8 mouse cellular contexts compared by ENCODE assay signal in the genomic region with DNA sequence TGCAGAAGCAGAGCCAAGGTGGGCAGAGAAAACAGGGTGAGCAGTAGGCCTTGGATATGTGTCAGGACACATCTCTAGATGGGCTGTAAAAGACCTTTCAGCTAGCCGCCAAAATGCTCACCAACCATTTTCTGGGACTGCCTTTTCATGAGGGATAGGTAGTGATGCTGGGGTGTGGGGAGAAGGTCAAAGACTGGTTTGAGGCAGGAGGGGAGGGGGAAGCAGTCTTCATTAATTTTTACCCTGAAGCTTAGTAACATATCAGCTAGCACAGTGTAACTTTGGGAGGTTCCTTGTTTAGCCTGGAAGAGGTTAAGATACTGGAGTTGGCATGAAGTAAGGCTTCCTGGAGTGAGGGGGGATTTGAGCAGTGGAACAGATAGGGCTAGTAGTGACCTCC. TPM values are rescaled to one million over a fixed set of nuclear protein-coding genes. Genes with fewer than 3 reads are reported as not detected.
DNase-seq lines count a peak whose midpoint lies in the region; ATAC-seq lines count a peak whose summit lies in the region.

No protein-coding gene starts in this region.

- no peaks in the 10 kb centered on the region for H3K27me3 ChIP-seq in heart, embryonic 11.5 days (ENCODE audit: control insufficient read depth, insufficient read depth, low read length)
- H3K27me3 ChIP-seq in forebrain, embryonic 12.5 days: 0 out of 2 replicates have a peak, but pooled peaks cover 3% of the 10 kb centered on the region
- H3K27me3 ChIP-seq in kidney, embryonic 16.5 days (ENCODE audit: insufficient read depth, low read length): no peaks in the 10 kb centered on the region
- no peaks in the 10 kb centered on the region for H3K27me3 ChIP-seq in midbrain, embryonic 13.5 days

- H3K4me3 ChIP-seq in heart, embryonic 11.5 days (ENCODE audit: low read depth, low read length): no peak overlapping the region
- 0 out of 2 replicates have a peak overlapping the region, but pooled peaks have one; percentile 56 for H3K4me3 ChIP-seq in forebrain, embryonic 12.5 days (replicated peaks)
- peak overlapping the region; percentile 52 for H3K4me3 ChIP-seq in kidney, embryonic 16.5 days (ENCODE audit: low read length)
- peak overlapping the region; percentile 66 for H3K4me3 ChIP-seq in midbrain, embryonic 13.5 days (replicated peaks)

- peaks cover 7% of the 10 kb centered on the region; the same call in 1 of the 2 replicates for H3K4me1 ChIP-seq in heart, embryonic 11.5 days (ENCODE audit: control insufficient read depth, insufficient read depth, low read length)
- H3K4me1 ChIP-seq in forebrain, embryonic 12.5 days: peaks cover 21% of the 10 kb centered on the region
- peaks cover 19% of the 10 kb centered on the region for H3K4me1 ChIP-seq in kidney, embryonic 16.5 days (ENCODE audit: insufficient read depth, low read length)
- peaks cover 17% of the 10 kb centered on the region for H3K4me1 ChIP-seq in midbrain, embryonic 13.5 days (replicated peaks)

- no peaks in the 10 kb centered on the region for H3K36me3 ChIP-seq in heart, embryonic 11.5 days (ENCODE audit: control insufficient read depth, insufficient read depth, low read length)
- no peaks in the 10 kb centered on the region for H3K36me3 ChIP-seq in forebrain, embryonic 12.5 days (replicated peaks)
- H3K36me3 ChIP-seq in kidney, embryonic 16.5 days (ENCODE audit: insufficient read depth, low read length): no peaks in the 10 kb centered on the region
- no peaks in the 10 kb centered on the region for H3K36me3 ChIP-seq in midbrain, embryonic 13.5 days

- ATAC-seq in heart, embryonic 11.5 days (replicated peaks; ENCODE audit: insufficient number of reproducible peaks, low FRiP score, low TSS enrichment): no peak
- no peak for ATAC-seq in forebrain, embryonic 12.5 days (ENCODE audit: low FRiP score)
- peak; percentile 5; the same call in 1 of the 2 replicates for ATAC-seq in kidney, embryonic 16.5 days (ENCODE audit: low FRiP score, low TSS enrichment)
- no peak for ATAC-seq in midbrain, embryonic 13.5 days

- H3K9me3 ChIP-seq in heart, embryonic 11.5 days (replicated peaks; ENCODE audit: control insufficient read depth, low read length): no peaks in the 10 kb centered on the region
- no peaks in the 10 kb centered on the region for H3K9me3 ChIP-seq in forebrain, embryonic 12.5 days
- no peaks in the 10 kb centered on the region for H3K9me3 ChIP-seq in kidney, embryonic 16.5 days (ENCODE audit: low read length)
- H3K9me3 ChIP-seq in midbrain, embryonic 13.5 days: no peaks in the 10 kb centered on the region

- WGBS in heart, embryonic 11.5 days (ENCODE audit: insufficient replicate concordance): 74% methylated on average over 1 of the region's 1 CpGs
- WGBS in forebrain, embryonic 12.5 days: 65% methylated on average over 1 of the region's 1 CpGs
- 54% methylated on average over 1 of the region's 1 CpGs for WGBS in kidney, embryonic 16.5 days
- WGBS in midbrain, embryonic 13.5 days: 76% methylated on average over 1 of the region's 1 CpGs

- DNase-seq in heart, adult 18-20 months: no peak
- no peak for DNase-seq in adrenal gland, adult 18-20 months (ENCODE audit: low spot score in 2 of 2)
- no peak for DNase-seq in MN1 (ENCODE audit: low spot score)
- no peak for DNase-seq in right cerebral cortex, postnatal 4 days

- no peak overlapping the region for H3K9ac ChIP-seq in heart, embryonic 11.5 days (ENCODE audit: low read depth, low read length)
- H3K9ac ChIP-seq in forebrain, embryonic 12.5 days: no peak overlapping the region
- peak overlapping the region; percentile 66 for H3K9ac ChIP-seq in kidney, embryonic 16.5 days (replicated peaks; ENCODE audit: low read length)
- no peak overlapping the region for H3K9ac ChIP-seq in midbrain, embryonic 13.5 days (replicated peaks)

- peak overlapping the region; percentile 85; the same call in 1 of the 2 replicates for H3K4me2 ChIP-seq in heart, embryonic 11.5 days
- peak overlapping the region; percentile 88; the same call in 1 of the 2 replicates for H3K4me2 ChIP-seq in forebrain, embryonic 12.5 days
- peak overlapping the region; percentile 59 for H3K4me2 ChIP-seq in kidney, embryonic 16.5 days (replicated peaks; ENCODE audit: low read depth, low read length)
- H3K4me2 ChIP-seq in midbrain, embryonic 13.5 days (replicated peaks): peak overlapping the region; percentile 90

- H3K27ac ChIP-seq in heart, embryonic 11.5 days (ENCODE audit: low read depth, low read length): no peak overlapping the region
- no peak overlapping the region for H3K27ac ChIP-seq in forebrain, embryonic 12.5 days
- H3K27ac ChIP-seq in kidney, embryonic 16.5 days (ENCODE audit: low read length): peak overlapping the region; percentile 97
- no peak overlapping the region for H3K27ac ChIP-seq in midbrain, embryonic 13.5 days

RNA-seq across cellular contexts. Expression of gene Arhgap18, which starts 21.0 kb away (rescaled TPM):
- 25.8 and 31.0 TPM in 2 replicates for polyA plus RNA-seq in heart, embryonic 11.5 days (2014; fragmentation: Nextera tagmentation; extraction: Ambion mirVana)
- total RNA-seq in heart, adult 18-20 months (2021): 10 to 100 TPM in 1 of 2 experiments, 1 to 10 TPM in 1; 9.5 to 11.6 TPM
- polyA plus RNA-seq in forebrain, embryonic 12.5 days (2016; fragmentation: Nextera tagmentation; extraction: Ambion mirVana): 17.9 and 21.7 TPM in 2 replicates
- polyA plus RNA-seq in kidney, embryonic 16.5 days (2015; fragmentation: Nextera tagmentation; extraction: Ambion mirVana): 41.5 and 49.3 TPM in 2 replicates
- 17.3 and 20.5 TPM in 2 replicates for polyA plus RNA-seq in midbrain, embryonic 13.5 days (2015; fragmentation: Nextera tagmentation; extraction: Ambion mirVana)
- total RNA-seq in adrenal gland, adult 18-20 months (2021): 10 to 100 TPM; 20.1 to 25.8 TPM
